Mouse (Mus musculus) T-helper 17 cell (primary cell): Measurements from ENCODE around the gene Cgref1.

ENCODE experiments used
- in situ Hi-C, 2 experiments: fragments of 300-600 bp; cut with MboI, MseI; formaldehyde crosslinking; loops; 1 replicate in 1 of 2; 2 replicates in 1 of 2; pipeline ENCODE4 v1.15.1; 2025; ENCODE audit warnings: high pct_unique_total_duplicates in 2 of 2

Gene Cgref1

GRCm38 (mm10) chr5:30887858-30888336, 57.5 kb downstream of the Cgref1 start:
- in situ Hi-C loops = no loop called here

- in situ Hi-C loops = no loop called here
Observed at GRCm38 (mm10) chr5:30887331-30887761, 58.0 kb downstream of the Cgref1 start.

- in situ Hi-C loops = no loop called here
Observed at GRCm38 (mm10) chr5:30886731-30887130, 58.7 kb downstream of the Cgref1 start.

GRCm38 (mm10) chr5:30886209-30886608, 59.2 kb downstream of the Cgref1 start:
- in situ Hi-C loops = no loop called here
